Mouse (Mus musculus): ENCODE results near the gene Tex19.2. TPM values are rescaled to one million over a fixed set of nuclear protein-coding genes. Genes with fewer than 3 reads are reported as not detected.
"Not testable (repeated sequence)": the region's sequence is repeated elsewhere in the genome, so short reads cannot be mapped to it uniquely, and the experiment has no call there.

Tex19.2 gene
- polyA plus RNA-seq, 1 experiment from 2014 or later, result not detected

GRCm38 (mm10) chr11:121125522-121126172 is 7.2 kb upstream of the Tex19.2 start:
- no peak overlapping the region for H3K27ac ChIP-seq
- 86% methylated on average over 3 of the region's 3 CpGs for WGBS (ENCODE audit: missing documents)
- H3K36me3 ChIP-seq (ENCODE audit: inconsistent target), result no peaks in the 10 kb centered on the region
- no peaks in the 10 kb centered on the region for H3K79me2 ChIP-seq (ENCODE audit: inconsistent target)
- H3K4me3 ChIP-seq (ENCODE audit: inconsistent target), result no peak overlapping the region

GRCm38 (mm10) chr11:121123438-121123837 is 5.0 kb upstream of the Tex19.2 start:
- H3K36me3 ChIP-seq (ENCODE audit: inconsistent target), result no peaks in the 10 kb centered on the region
- H3K27ac ChIP-seq, result no peak overlapping the region
- H3K79me2 ChIP-seq (ENCODE audit: inconsistent target), result no peaks in the 10 kb centered on the region
- WGBS (ENCODE audit: missing documents), result 96% methylated on average over 4 of the region's 4 CpGs
- H3K4me3 ChIP-seq (ENCODE audit: inconsistent target), result no peak overlapping the region

GRCm38 (mm10) chr11:121122024-121122670 is 3.7 kb upstream of the Tex19.2 start:
- H3K4me3 ChIP-seq (ENCODE audit: inconsistent target), result no peak overlapping the region
- H3K36me3 ChIP-seq (ENCODE audit: inconsistent target), result no peaks in the 10 kb centered on the region
- no peak overlapping the region for H3K27ac ChIP-seq
- H3K79me2 ChIP-seq (ENCODE audit: inconsistent target), result no peaks in the 10 kb centered on the region
- 100% methylated on average over 2 of the region's 2 CpGs for WGBS (ENCODE audit: missing documents)

GRCm38 (mm10) chr11:121121151-121121550 is 2.7 kb upstream of the Tex19.2 start:
- no peak overlapping the region for H3K4me3 ChIP-seq (ENCODE audit: inconsistent target)
- no peaks in the 10 kb centered on the region for H3K36me3 ChIP-seq (ENCODE audit: inconsistent target)
- no peak overlapping the region for H3K27ac ChIP-seq
- no peaks in the 10 kb centered on the region for H3K79me2 ChIP-seq (ENCODE audit: inconsistent target)
- WGBS (ENCODE audit: missing documents), result 56% methylated on average over 3 of the region's 3 CpGs

GRCm38 (mm10) chr11:121118106-121118505 is 371 bp downstream of the Tex19.2 start:
- Histone ChIP-seq H3K36me3 (ENCODE audit: inconsistent target) (no peaks in the 10 kb centered on the region), H3K27ac (no peak overlapping the region), H3K4me3 (ENCODE audit: inconsistent target) (no peak overlapping the region), H3K79me2 (ENCODE audit: inconsistent target) (no peaks in the 10 kb centered on the region)
- 88% methylated on average over 16 of the region's 18 CpGs for WGBS (ENCODE audit: missing documents)

- Histone ChIP-seq H3K4me3 (ENCODE audit: inconsistent target) (no peak overlapping the region), H3K27ac (no peak overlapping the region), H3K79me2 (ENCODE audit: inconsistent target) (no peaks in the 10 kb centered on the region), H3K36me3 (ENCODE audit: inconsistent target) (no peaks in the 10 kb centered on the region)
- WGBS (ENCODE audit: missing documents), result 30% methylated on average over 5 of the region's 5 CpGs
Observed at GRCm38 (mm10) chr11:121112091-121112775, 6.2 kb downstream of the Tex19.2 start.

GRCm38 (mm10) chr11:121111601-121112000 is 6.9 kb downstream of the Tex19.2 start:
- Histone ChIP-seq H3K4me3 (ENCODE audit: inconsistent target) (no peak overlapping the region), H3K27ac (no peak overlapping the region), H3K79me2 (ENCODE audit: inconsistent target) (no peaks in the 10 kb centered on the region), H3K36me3 (ENCODE audit: inconsistent target) (no peaks in the 10 kb centered on the region)
- 86% methylated on average over 1 of the region's 1 CpGs for WGBS (ENCODE audit: missing documents)

GRCm38 (mm10) chr11:121111051-121111450 is 7.4 kb downstream of the Tex19.2 start:
- no peak overlapping the region for H3K4me3 ChIP-seq (ENCODE audit: inconsistent target)
- no peak overlapping the region for H3K27ac ChIP-seq
- 80% methylated on average over 2 of the region's 3 CpGs for WGBS (ENCODE audit: missing documents)
- no peaks in the 10 kb centered on the region for H3K36me3 ChIP-seq (ENCODE audit: inconsistent target)
- H3K79me2 ChIP-seq (ENCODE audit: inconsistent target), result no peaks in the 10 kb centered on the region

GRCm38 (mm10) chr11:121109986-121110385 is 8.5 kb downstream of the Tex19.2 start:
- Histone ChIP-seq H3K36me3 (ENCODE audit: inconsistent target) (no peaks in the 10 kb centered on the region), H3K27ac (no peak overlapping the region), H3K4me3 (ENCODE audit: inconsistent target) (no peak overlapping the region), H3K79me2 (ENCODE audit: inconsistent target) (no peaks in the 10 kb centered on the region)
- 63% methylated on average over 2 of the region's 2 CpGs for WGBS (ENCODE audit: missing documents)

GRCm38 (mm10) chr11:121108061-121108460 is 10.4 kb downstream of the Tex19.2 start:
- no peaks in the 10 kb centered on the region for H3K79me2 ChIP-seq (ENCODE audit: inconsistent target)
- H3K4me3 ChIP-seq (ENCODE audit: inconsistent target), result no peak overlapping the region
- H3K27ac ChIP-seq, result no peak overlapping the region
- WGBS (ENCODE audit: missing documents), result 84% methylated on average over 9 of the region's 9 CpGs
- H3K36me3 ChIP-seq (ENCODE audit: inconsistent target), result no peaks in the 10 kb centered on the region

- H3K27ac ChIP-seq; H3K4me3 ChIP-seq (ENCODE audit: inconsistent target); H3K79me2 ChIP-seq (ENCODE audit: inconsistent target); H3K36me3 ChIP-seq (ENCODE audit: inconsistent target): not testable (repeated sequence)
- 88% methylated on average over 1 of the region's 1 CpGs for WGBS (ENCODE audit: missing documents)
Observed at GRCm38 (mm10) chr11:121107242-121107641, 11.2 kb downstream of the Tex19.2 start.

- H3K36me3 ChIP-seq (ENCODE audit: inconsistent target), result no peaks in the 10 kb centered on the region
- H3K79me2 ChIP-seq (ENCODE audit: inconsistent target), result no peaks in the 10 kb centered on the region
- H3K27ac ChIP-seq, result no peak overlapping the region
- H3K4me3 ChIP-seq (ENCODE audit: inconsistent target), result no peak overlapping the region
- WGBS (ENCODE audit: missing documents), result 84% methylated on average over 4 of the region's 4 CpGs
Observed at GRCm38 (mm10) chr11:121101124-121101805, 17.2 kb downstream of the Tex19.2 start.

GRCm38 (mm10) chr11:121100692-121101091 is 17.8 kb downstream of the Tex19.2 start:
- no peak overlapping the region for H3K27ac ChIP-seq
- 72% methylated on average over 7 of the region's 7 CpGs for WGBS (ENCODE audit: missing documents)
- no peak overlapping the region for H3K4me3 ChIP-seq (ENCODE audit: inconsistent target)

GRCm38 (mm10) chr11:121099762-121100161 is 18.7 kb downstream of the Tex19.2 start:
- H3K79me2 ChIP-seq (ENCODE audit: inconsistent target), result no peaks in the 10 kb centered on the region
- 46% methylated on average over 7 of the region's 7 CpGs for WGBS (ENCODE audit: missing documents)
- no peak overlapping the region for H3K4me3 ChIP-seq (ENCODE audit: inconsistent target)
- no peak overlapping the region for H3K27ac ChIP-seq
- H3K36me3 ChIP-seq (ENCODE audit: inconsistent target), result no peaks in the 10 kb centered on the region

More at GRCm38 (mm10) chr11:121100692-121101091, 17.8 kb downstream of the Tex19.2 start:
- Histone ChIP-seq H3K36me3 (ENCODE audit: inconsistent target) (no peaks in the 10 kb centered on the region), H3K79me2 (ENCODE audit: inconsistent target) (no peaks in the 10 kb centered on the region)
